Mouse (Mus musculus) hindbrain, embryonic 11.5 days (tissue): ENCODE data around the gene Zfp612. TPM values are rescaled to one million over a fixed set of nuclear protein-coding genes. Genes with fewer than 3 reads are reported as not detected.
"Not testable (repeated sequence)": the region's sequence is repeated elsewhere in the genome, so short reads cannot be mapped to it uniquely, and the experiment has no call there.

ENCODE experiments used
- ATAC-seq: fragments of 200-750 bp; cut with Nextera tagmentation; 2 replicates; pipeline ENCODE4 v1.8.0; 2017; ENCODE audit warnings: mild to moderate bottlenecking, moderate TSS enrichment, moderate library complexity; ENCODE audit not compliant: low FRiP score
- DNase-seq: peaks from one replicate; pipeline ENCODE4 v3.0.0-alpha.2; 2015; ENCODE audit warnings: low spot score
- H3K27ac ChIP-seq: fragments of 300-500 bp; sonication (generic); 2 replicates; pipeline ENCODE4 v1.5.1; 2014; ENCODE audit warnings: mild to moderate bottlenecking, low read depth, low read length
- H3K27me3 ChIP-seq: fragments of 300-500 bp; sonication (generic); 2 replicates; pipeline ENCODE4 v1.6.1; 2014; ENCODE audit warnings: mild to moderate bottlenecking, low read length, moderate library complexity, mixed read lengths; ENCODE audit not compliant: control insufficient read depth, insufficient read depth
- H3K36me3 ChIP-seq: fragments of 300-500 bp; sonication (generic); 2 replicates; pipeline ENCODE4 v1.6.1; 2014; ENCODE audit warnings: mild to moderate bottlenecking, low read length, moderate library complexity, mixed read lengths; ENCODE audit not compliant: control insufficient read depth, insufficient read depth
- H3K4me1 ChIP-seq: fragments of 300-500 bp; sonication (generic); replicated peaks from 2 replicates; pipeline ENCODE4 v1.6.1; 2014; ENCODE audit warnings: low read length, mixed read lengths; ENCODE audit not compliant: control insufficient read depth, insufficient read depth
- H3K4me2 ChIP-seq: fragments of 300-500 bp; sonication (generic); replicated peaks from 2 replicates; pipeline ENCODE4 v1.6.1; 2014; ENCODE audit warnings: mild to moderate bottlenecking, low read depth, low read length
- H3K4me3 ChIP-seq: fragments of 300-500 bp; sonication (generic); 2 replicates; pipeline ENCODE4 v1.5.1; 2014; ENCODE audit warnings: low read depth, low read length
- H3K9ac ChIP-seq: fragments of 300-500 bp; sonication (generic); 2 replicates; pipeline ENCODE4 v1.6.1; 2014; ENCODE audit warnings: low read depth, low read length
- H3K9me3 ChIP-seq: fragments of 300-500 bp; sonication (generic); 2 replicates; pipeline ENCODE4 v1.6.1; 2016; ENCODE audit warnings: low read length; ENCODE audit not compliant: control insufficient read depth
- WGBS: fragments of 180-500 bp; shearing (Covaris S2); extraction: QIAGEN DNeasy Blood & Tissue Kit; methylation state at CpG from one replicate; pipeline ENCODE4 v1.1.7; 2014; 5-methylcytosine and 5-hydroxymethylcytosine counted together
- polyA plus RNA-seq: library from polyadenylated mRNA; unstranded; fragments of >200 nt; fragmentation: Nextera tagmentation; extraction: Ambion mirVana; gene quantifications from 2 replicates; pipeline ENCODE4 v1.2.1, GENCODE M21; 2014

Gene Zfp612
- polyA plus RNA-seq: 10.1 and 11.4 TPM in 2 replicates

- H3K4me3 ChIP-seq: peak within 1 kb of the TSS; percentile 71
- no peaks in the 10 kb centered on the region; the same call in 1 of the 2 replicates for H3K36me3 ChIP-seq
- no peak within 1 kb of the TSS for H3K27ac ChIP-seq
- H3K27me3 ChIP-seq: no peaks in the 10 kb centered on the region
- ATAC-seq (peak; percentile 93), DNase-seq (peak; percentile 78)
- 8% methylated on average over 54 of the region's 54 CpGs for whole genome bisulfite sequencing
- H3K4me2 ChIP-seq: peak within 1 kb of the TSS; percentile 93
- peak within 1 kb of the TSS; percentile 73 for H3K9ac ChIP-seq
- no peaks in the 10 kb centered on the region for H3K4me1 ChIP-seq
- no peaks in the 10 kb centered on the region for H3K9me3 ChIP-seq
Observed at GRCm38 (mm10) chr8:110079282-110080221, at the start of gene Zfp612. TSS of gene Zfp612 (plus strand) at chr8:110079746.

- not testable (repeated sequence) for H3K27ac ChIP-seq, H3K9ac ChIP-seq, H3K36me3 ChIP-seq, H3K27me3 ChIP-seq, H3K9me3 ChIP-seq, H3K4me1 ChIP-seq, H3K4me3 ChIP-seq, ATAC-seq, H3K4me2 ChIP-seq
- DNase-seq: peak; percentile 16
- 28% methylated on average over 8 of the region's 8 CpGs for WGBS
Observed at GRCm38 (mm10) chr8:110033771-110034170, 45.8 kb upstream of the Zfp612 start.

- no peak overlapping the region for H3K4me2 ChIP-seq
Observed at GRCm38 (mm10) chr8:110034331-110034730, 45.2 kb upstream of the Zfp612 start.

GRCm38 (mm10) chr8:110036156-110036555 lies 43.4 kb upstream of the Zfp612 start:
- no peak overlapping the region for H3K27ac ChIP-seq
- no peaks in the 10 kb centered on the region for H3K9me3 ChIP-seq
- no peak overlapping the region for H3K4me3 ChIP-seq
- DNase-seq (no peak), ATAC-seq (no peak)
- no peak overlapping the region for H3K4me2 ChIP-seq
- no peak overlapping the region for H3K9ac ChIP-seq
- H3K27me3 ChIP-seq: no peaks in the 10 kb centered on the region
- WGBS: 81% methylated on average over 2 of the region's 2 CpGs
- no peaks in the 10 kb centered on the region for H3K4me1 ChIP-seq
- H3K36me3 ChIP-seq: no peaks in the 10 kb centered on the region

More at GRCm38 (mm10) chr8:110034331-110034730, 45.2 kb upstream of the Zfp612 start:
- ATAC-seq: no peak
- WGBS: 58% methylated on average over 4 of the region's 4 CpGs
- Histone ChIP-seq H3K4me1 (no peaks in the 10 kb centered on the region), H3K27ac (no peak overlapping the region), H3K9ac (no peak overlapping the region), H3K36me3 (no peaks in the 10 kb centered on the region), H3K27me3 (no peaks in the 10 kb centered on the region), H3K4me3 (no peak overlapping the region), H3K9me3 (no peaks in the 10 kb centered on the region)
- DNase-seq: no peak

GRCm38 (mm10) chr8:110039216-110039615 lies 40.3 kb upstream of the Zfp612 start:
- H3K4me1 ChIP-seq: no peaks in the 10 kb centered on the region
- no peak overlapping the region for H3K4me2 ChIP-seq
- no peak for DNase-seq
- no peaks in the 10 kb centered on the region for H3K9me3 ChIP-seq
- H3K27me3 ChIP-seq: no peaks in the 10 kb centered on the region
- H3K36me3 ChIP-seq: no peaks in the 10 kb centered on the region
- H3K4me3 ChIP-seq: no peak overlapping the region
- no peak overlapping the region for H3K9ac ChIP-seq
- 36% methylated on average over 7 of the region's 7 CpGs for WGBS
- no peak for ATAC-seq
- no peak overlapping the region for H3K27ac ChIP-seq

GRCm38 (mm10) chr8:110039659-110040058 lies 39.9 kb upstream of the Zfp612 start, which contains the start of gene Chst4:
TSS of gene Chst4 (minus strand) at chr8:110039740.
- ATAC-seq (no peak), DNase-seq (no peak)
- H3K36me3 ChIP-seq: no peaks in the 10 kb centered on the region
- no peak within 1 kb of the TSS for H3K4me2 ChIP-seq
- no peak within 1 kb of the TSS for H3K9ac ChIP-seq
- H3K27ac ChIP-seq: no peak within 1 kb of the TSS
- H3K4me3 ChIP-seq: no peak within 1 kb of the TSS
- H3K27me3 ChIP-seq: no peaks in the 10 kb centered on the region
- WGBS: 88% methylated on average over 5 of the region's 5 CpGs
- H3K4me1 ChIP-seq: no peaks in the 10 kb centered on the region
- H3K9me3 ChIP-seq: no peaks in the 10 kb centered on the region

GRCm38 (mm10) chr8:110040509-110040908 lies 39.0 kb upstream of the Zfp612 start:
- Histone ChIP-seq H3K4me3 (no peak overlapping the region), H3K9me3 (no peaks in the 10 kb centered on the region), H3K9ac (no peak overlapping the region), H3K27ac (no peak overlapping the region), H3K4me1 (no peaks in the 10 kb centered on the region), H3K27me3 (no peaks in the 10 kb centered on the region), H3K36me3 (no peaks in the 10 kb centered on the region), H3K4me2 (no peak overlapping the region)
- DNase-seq (no peak), ATAC-seq (no peak)
- 77% methylated on average over 4 of the region's 4 CpGs for WGBS

- WGBS: 84% methylated on average over 6 of the region's 6 CpGs
- Histone ChIP-seq H3K9ac (no peak overlapping the region), H3K27ac (no peak overlapping the region), H3K9me3 (no peaks in the 10 kb centered on the region), H3K4me3 (no peak overlapping the region), H3K4me1 (no peaks in the 10 kb centered on the region), H3K4me2 (no peak overlapping the region), H3K27me3 (no peaks in the 10 kb centered on the region), H3K36me3 (no peaks in the 10 kb centered on the region)
- DNase-seq (no peak), ATAC-seq (no peak)
Observed at GRCm38 (mm10) chr8:110051208-110051607, 28.3 kb upstream of the Zfp612 start.

GRCm38 (mm10) chr8:110058207-110058606 lies 21.3 kb upstream of the Zfp612 start:
- Histone ChIP-seq H3K36me3 (no peaks in the 10 kb centered on the region), H3K4me2 (no peak overlapping the region), H3K4me1 (no peaks in the 10 kb centered on the region), H3K27me3 (no peaks in the 10 kb centered on the region), H3K27ac (no peak overlapping the region), H3K9ac (no peak overlapping the region), H3K4me3 (no peak overlapping the region), H3K9me3 (no peaks in the 10 kb centered on the region)
- 87% methylated on average over 8 of the region's 8 CpGs for WGBS
- ATAC-seq: no peak
- no peak for DNase-seq
